Mouse (Mus musculus): Measurements from ENCODE around the gene Zfyve1. TPM values are rescaled to one million over a fixed set of nuclear protein-coding genes. Genes with fewer than 3 reads are reported as not detected.

Zfyve1 gene
- polyA plus RNA-seq, 1 experiment from 2014 or later, result 26.1 TPM

DNA sequence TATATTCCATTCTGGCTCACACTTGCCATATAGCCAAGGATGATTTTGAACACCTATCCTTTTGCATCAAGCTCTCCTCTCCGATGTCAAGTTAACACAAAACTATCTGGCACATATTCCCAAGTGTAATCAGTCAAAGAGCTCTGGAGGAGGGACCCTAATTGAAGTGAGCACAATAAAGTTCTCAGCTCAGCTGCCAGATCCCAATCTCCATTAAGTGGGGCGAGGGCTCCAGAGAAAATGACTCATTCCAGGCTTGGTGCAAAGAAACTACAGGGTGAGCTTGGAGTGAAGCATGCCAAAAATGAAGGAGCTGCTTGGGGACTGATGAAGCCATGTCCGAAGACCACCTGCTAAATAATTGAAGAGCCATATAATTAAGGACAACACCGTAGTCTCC is 82.8 kb downstream of the Zfyve1 start:
- Histone ChIP-seq H3K27ac (no peak overlapping the region), H3K27me3 (no peaks in the 10 kb centered on the region), H3K9ac (no peak overlapping the region), H3K36me3 (no peaks in the 10 kb centered on the region), H3K4me1 (peaks cover 19% of the 10 kb centered on the region), H3K4me2 (replicated peaks) (no peak overlapping the region), H3K4me3 (no peak overlapping the region), H3K9me3 (no peaks in the 10 kb centered on the region)
- WGBS, result 57% methylated on average over 4 of the region's 4 CpGs
- no peak for ATAC-seq (ENCODE audit: low FRiP score, low read depth)

DNA sequence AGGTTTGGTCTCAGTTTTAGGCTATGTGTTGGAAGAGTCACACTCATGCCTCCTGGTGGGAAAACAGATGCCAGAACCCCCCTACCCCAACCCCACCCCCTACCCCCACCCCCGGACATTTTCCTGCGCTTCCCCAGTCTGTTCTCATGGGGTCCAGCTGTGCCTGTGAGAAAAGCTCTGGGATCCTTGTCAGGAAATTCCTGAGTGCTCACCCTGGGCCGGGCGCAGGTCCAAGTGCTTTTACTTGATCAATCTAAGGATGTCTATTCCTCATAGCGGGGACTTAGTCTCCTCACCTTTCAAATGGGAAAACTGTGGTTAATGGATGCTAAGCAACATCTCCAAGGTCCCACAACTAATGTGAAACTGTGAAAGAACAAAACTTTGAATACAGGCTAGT is 83.8 kb downstream of the Zfyve1 start:
- WGBS, result 10% methylated on average over 5 of the region's 5 CpGs
- Histone ChIP-seq H3K36me3 (no peaks in the 10 kb centered on the region), H3K27ac (no peak overlapping the region), H3K4me1 (peaks cover 19% of the 10 kb centered on the region), H3K27me3 (no peaks in the 10 kb centered on the region), H3K9me3 (no peaks in the 10 kb centered on the region), H3K9ac (no peak overlapping the region), H3K4me3 (no peak overlapping the region), H3K4me2 (replicated peaks) (no peak overlapping the region; the same call in 1 of the 2 replicates)
- ATAC-seq (ENCODE audit: low FRiP score, low read depth), result peak; percentile 24; the same call in 1 of the 2 replicates

DNA sequence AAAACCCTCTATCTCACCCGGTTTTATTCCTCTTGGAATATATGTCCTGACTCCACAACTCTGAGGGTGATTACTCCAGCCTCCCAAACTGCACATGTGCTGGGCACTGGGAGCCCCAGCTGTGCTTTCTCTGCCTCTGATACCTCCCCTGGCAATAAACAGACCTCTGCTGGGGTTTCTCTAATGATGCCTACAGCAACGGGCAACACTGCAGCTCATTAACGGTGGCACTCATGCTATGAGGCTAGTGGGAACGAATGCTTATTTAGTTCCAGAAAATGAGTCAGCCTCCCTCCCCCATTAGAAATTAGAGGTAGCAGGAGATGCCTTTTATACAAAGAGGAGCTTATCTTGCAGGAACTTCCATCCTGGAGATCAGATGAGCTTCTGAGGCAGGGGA is 84.2 kb downstream of the Zfyve1 start:
- Histone ChIP-seq H3K9me3 (no peaks in the 10 kb centered on the region), H3K27me3 (no peaks in the 10 kb centered on the region), H3K9ac (no peak overlapping the region), H3K36me3 (no peaks in the 10 kb centered on the region), H3K4me3 (no peak overlapping the region), H3K4me2 (replicated peaks) (peak overlapping the region; percentile 25), H3K27ac (no peak overlapping the region), H3K4me1 (peaks cover 19% of the 10 kb centered on the region)
- WGBS, result 9% methylated on average over 4 of the region's 4 CpGs
- ATAC-seq (ENCODE audit: low FRiP score, low read depth), result 0 out of 2 replicates have a peak, but pooled peaks have one; percentile 48

DNA sequence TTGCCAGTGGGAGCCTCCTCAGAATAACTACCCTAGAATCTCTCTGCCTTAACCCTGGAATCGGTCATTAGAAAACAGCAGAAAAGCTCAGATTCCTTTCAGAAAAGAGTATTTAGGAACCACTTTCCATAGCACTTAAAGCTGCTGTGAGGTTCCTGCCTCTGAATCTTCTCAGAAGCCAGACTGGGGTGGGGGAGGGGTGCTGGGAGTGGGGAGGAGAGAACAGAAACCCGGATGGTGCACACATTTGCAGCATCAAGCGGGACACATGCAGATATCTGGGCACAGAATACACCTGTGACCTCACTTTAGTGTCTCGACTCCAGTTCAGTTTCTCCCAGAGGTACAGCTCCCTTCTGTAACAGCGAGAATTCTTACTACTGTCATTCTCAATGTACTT is 86.4 kb downstream of the Zfyve1 start:
- H3K9me3 ChIP-seq, result no peaks in the 10 kb centered on the region
- no peak overlapping the region for H3K27ac ChIP-seq
- no peaks in the 10 kb centered on the region for H3K27me3 ChIP-seq
- no peak for ATAC-seq (ENCODE audit: low FRiP score, low read depth)
- 77% methylated on average over 5 of the region's 5 CpGs for WGBS
- H3K4me3 ChIP-seq, result no peak overlapping the region
- H3K4me2 ChIP-seq (replicated peaks), result no peak overlapping the region
- H3K36me3 ChIP-seq, result no peaks in the 10 kb centered on the region
- no peak overlapping the region for H3K9ac ChIP-seq
- H3K4me1 ChIP-seq, result peaks cover 17% of the 10 kb centered on the region

DNA sequence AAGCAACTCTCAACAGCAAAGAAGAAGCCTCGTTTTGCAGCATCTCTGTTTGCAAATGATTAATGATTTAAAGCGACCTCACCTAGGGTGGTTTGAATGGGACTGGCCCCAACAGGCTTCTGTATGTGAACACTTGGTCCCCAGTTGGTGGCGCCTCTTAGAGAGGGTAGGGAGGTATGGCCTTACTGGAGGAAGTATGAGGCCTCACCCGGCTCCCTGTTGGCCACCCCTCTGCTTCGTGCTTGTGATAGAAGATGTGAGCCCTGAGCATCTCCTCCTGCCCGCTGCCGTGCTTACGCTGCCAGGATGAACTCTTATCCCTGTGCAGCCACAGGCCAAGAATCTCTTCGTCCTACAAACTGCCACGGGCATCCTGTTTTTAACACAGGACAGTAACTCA is 90.5 kb downstream of the Zfyve1 start:
- H3K4me2 ChIP-seq (replicated peaks), result no peak overlapping the region
- no peak overlapping the region for H3K4me3 ChIP-seq
- H3K27ac ChIP-seq, result no peak overlapping the region
- no peaks in the 10 kb centered on the region for H3K4me1 ChIP-seq
- WGBS, result 76% methylated on average over 10 of the region's 10 CpGs
- no peak overlapping the region for H3K9ac ChIP-seq
- H3K36me3 ChIP-seq, result no peaks in the 10 kb centered on the region
- no peaks in the 10 kb centered on the region for H3K9me3 ChIP-seq
- no peak for ATAC-seq (ENCODE audit: low FRiP score, low read depth)
- no peaks in the 10 kb centered on the region for H3K27me3 ChIP-seq

DNA sequence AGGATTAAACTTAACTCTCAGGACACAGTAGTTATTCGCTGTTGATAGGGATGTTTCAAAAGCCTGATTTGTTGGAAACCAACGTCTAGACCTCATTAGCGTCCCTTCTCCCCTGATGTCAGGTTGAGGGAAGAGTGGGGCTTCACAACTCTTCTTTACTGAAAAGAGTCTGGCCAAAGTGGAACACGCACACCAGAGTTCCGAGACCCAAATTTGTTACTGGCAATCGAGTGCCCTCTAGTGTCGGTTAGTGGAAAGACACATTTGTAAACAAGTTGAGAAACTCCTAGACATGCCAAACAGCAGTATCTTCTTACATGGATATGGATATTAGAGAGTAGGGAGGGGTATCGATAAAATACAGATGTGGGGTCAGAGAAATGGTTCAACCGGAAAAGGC is 94.8 kb downstream of the Zfyve1 start:
- H3K4me3 ChIP-seq, result no peak overlapping the region
- WGBS, result 7% methylated on average over 9 of the region's 9 CpGs
- no peak overlapping the region for H3K9ac ChIP-seq
- H3K27ac ChIP-seq, result no peak overlapping the region
- H3K4me1 ChIP-seq, result peaks cover 6% of the 10 kb centered on the region
- no peak for ATAC-seq (ENCODE audit: low FRiP score, low read depth)
- no peaks in the 10 kb centered on the region for H3K9me3 ChIP-seq
- H3K27me3 ChIP-seq, result no peaks in the 10 kb centered on the region
- H3K4me2 ChIP-seq (replicated peaks), result no peak overlapping the region
- no peaks in the 10 kb centered on the region for H3K36me3 ChIP-seq

DNA sequence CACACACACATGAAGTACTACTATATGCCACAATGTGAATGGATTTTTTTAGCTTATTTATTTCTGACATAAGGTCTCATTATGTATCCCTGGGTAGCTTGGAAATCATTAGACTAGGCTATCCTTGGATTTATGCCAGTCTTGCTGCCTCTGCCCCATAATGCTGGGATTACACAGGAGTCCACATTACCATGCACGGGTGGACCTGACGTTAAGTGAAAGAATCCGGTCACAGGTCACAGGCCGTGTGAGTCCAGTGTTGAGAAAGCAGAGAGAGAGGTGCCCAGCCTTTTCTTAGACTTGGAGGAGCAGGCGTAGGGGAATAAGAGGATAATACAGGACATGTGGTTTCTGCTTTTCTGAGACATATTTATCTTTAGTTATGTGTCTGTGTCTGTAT is 97.8 kb downstream of the Zfyve1 start:
- Histone ChIP-seq H3K4me3 (no peak overlapping the region), H3K9me3 (no peaks in the 10 kb centered on the region), H3K9ac (no peak overlapping the region), H3K36me3 (no peaks in the 10 kb centered on the region), H3K27me3 (no peaks in the 10 kb centered on the region), H3K4me2 (replicated peaks) (no peak overlapping the region), H3K27ac (no peak overlapping the region), H3K4me1 (peaks cover 6% of the 10 kb centered on the region)
- no peak for ATAC-seq (ENCODE audit: low FRiP score, low read depth)
- 67% methylated on average over 5 of the region's 5 CpGs for WGBS

DNA sequence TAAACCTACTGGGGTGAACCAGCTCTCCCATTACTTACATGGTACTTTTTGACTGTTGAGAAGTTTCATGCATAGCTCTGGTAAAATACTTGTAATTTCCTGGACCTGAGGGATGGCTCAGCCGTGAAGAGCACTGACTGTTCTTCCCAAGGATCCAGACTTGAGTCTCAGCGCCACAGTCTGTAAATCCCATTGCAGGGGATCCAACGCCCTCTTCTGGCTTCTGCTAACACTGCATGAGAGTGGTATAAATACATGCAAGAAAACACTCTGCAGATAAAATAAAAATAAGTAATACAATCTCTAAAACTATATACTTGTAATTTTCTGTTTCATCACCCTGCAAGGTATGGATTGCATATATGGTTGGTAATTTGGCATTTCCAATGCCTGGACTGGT is 99.1 kb downstream of the Zfyve1 start:
- Histone ChIP-seq H3K27me3 (no peaks in the 10 kb centered on the region; the same call in 1 of the 2 replicates), H3K36me3 (no peaks in the 10 kb centered on the region), H3K4me3 (no peak overlapping the region), H3K9me3 (no peaks in the 10 kb centered on the region), H3K9ac (no peak overlapping the region), H3K4me1 (peaks cover 6% of the 10 kb centered on the region), H3K27ac (no peak overlapping the region), H3K4me2 (replicated peaks) (no peak overlapping the region)
- 83% methylated on average over 3 of the region's 3 CpGs for WGBS
- no peak for ATAC-seq (ENCODE audit: low FRiP score, low read depth)

DNA sequence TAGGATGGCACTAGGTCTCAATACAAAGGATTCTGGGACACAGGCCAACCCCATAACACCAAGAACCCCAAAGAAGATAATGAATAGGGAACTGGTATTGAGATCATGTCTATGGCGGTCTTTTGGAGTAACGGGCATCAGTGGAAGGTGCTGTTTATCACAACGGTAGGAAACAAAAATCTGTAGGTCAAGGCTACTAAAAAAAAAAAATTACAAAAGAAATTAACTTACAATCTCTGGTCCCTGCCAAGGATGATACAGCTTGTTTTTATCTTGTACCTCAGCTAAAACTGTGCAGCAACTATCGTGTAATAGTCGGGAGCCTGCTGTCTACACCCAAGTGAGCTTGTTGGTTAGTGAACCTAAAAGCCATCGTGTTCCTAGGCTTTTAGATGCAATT is 100.3 kb downstream of the Zfyve1 start:
- no peak overlapping the region for H3K4me3 ChIP-seq
- ATAC-seq (ENCODE audit: low FRiP score, low read depth), result no peak
- WGBS, result 91% methylated on average over 6 of the region's 6 CpGs

More for the DNA sequence above, 100.3 kb downstream of the Zfyve1 start:
- Histone ChIP-seq H3K9me3 (no peaks in the 10 kb centered on the region), H3K4me2 (replicated peaks) (no peak overlapping the region), H3K27ac (no peak overlapping the region), H3K9ac (no peak overlapping the region), H3K36me3 (no peaks in the 10 kb centered on the region), H3K4me1 (peaks cover 6% of the 10 kb centered on the region), H3K27me3 (no peaks in the 10 kb centered on the region; the same call in 1 of the 2 replicates)

Other genes with a start within 250 kb of the Zfyve1 start
- 5.7 and 6.1 TPM in 2 replicates for gene Dpf3, start 109.5 kb downstream of the Zfyve1 start, polyA plus RNA-seq (2015; fragmentation: Nextera tagmentation; extraction: Ambion mirVana)
- 36.2 and 37.7 TPM in 2 replicates for gene Dcaf4, start 76.8 kb downstream of the Zfyve1 start, polyA plus RNA-seq (2015; fragmentation: Nextera tagmentation; extraction: Ambion mirVana)
- gene Rbm25, start 34.0 kb upstream of the Zfyve1 start, polyA plus RNA-seq (2015; fragmentation: Nextera tagmentation; extraction: Ambion mirVana), result 318 and 324 TPM in 2 replicates
- 60.1 TPM in 2 replicates for gene Psen1, start 90.9 kb upstream of the Zfyve1 start, polyA plus RNA-seq (2015; fragmentation: Nextera tagmentation; extraction: Ambion mirVana)
- 0.86 and 1.3 TPM in 2 replicates for gene Papln, start 166.4 kb upstream of the Zfyve1 start, polyA plus RNA-seq (2015; fragmentation: Nextera tagmentation; extraction: Ambion mirVana)